Mouse (Mus musculus) inflammation-experienced regulatory T-cells, adult 6 months (primary cell): ENCODE data around the gene Gatd1. TPM values are rescaled to one million over a fixed set of nuclear protein-coding genes. Genes with fewer than 3 reads are reported as not detected.

ENCODE experiments used
- ATAC-seq: one replicate; pipeline ENCODE4 v1.8.0; 2017
- polyA plus RNA-seq, 3 experiments: library from polyadenylated mRNA; unstranded; fragments of 100-300 nt; shearing (Covaris generic); gene quantifications; one replicate each; pipeline ENCODE4 v1.2.1; 2017

Gatd1 gene
- polyA plus RNA-seq, 3 experiments from 2014 or later, result 70.1 to 108 (median 91.4) TPM

DNA sequence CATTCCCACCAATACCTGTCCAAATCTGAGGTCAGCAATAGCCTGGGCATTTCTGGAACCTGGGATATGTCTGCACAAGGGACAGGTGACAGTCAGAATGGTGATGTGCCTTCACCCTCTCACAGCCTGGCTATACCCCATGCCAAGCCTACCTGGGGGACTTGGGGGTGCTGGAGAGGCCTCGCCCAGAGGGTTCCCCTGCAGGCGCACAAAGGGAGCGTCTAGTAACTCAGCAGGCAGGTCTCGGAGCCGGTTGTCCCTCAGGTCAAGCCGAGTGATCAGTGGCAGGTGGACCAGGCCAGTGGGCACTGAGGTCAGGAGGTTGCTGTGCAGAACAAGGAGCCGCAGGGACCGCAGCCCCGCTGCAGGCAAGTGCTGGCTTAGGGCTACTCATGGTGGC is 27.5 kb upstream of the Gatd1 start:
- ATAC-seq, result no peak

DNA sequence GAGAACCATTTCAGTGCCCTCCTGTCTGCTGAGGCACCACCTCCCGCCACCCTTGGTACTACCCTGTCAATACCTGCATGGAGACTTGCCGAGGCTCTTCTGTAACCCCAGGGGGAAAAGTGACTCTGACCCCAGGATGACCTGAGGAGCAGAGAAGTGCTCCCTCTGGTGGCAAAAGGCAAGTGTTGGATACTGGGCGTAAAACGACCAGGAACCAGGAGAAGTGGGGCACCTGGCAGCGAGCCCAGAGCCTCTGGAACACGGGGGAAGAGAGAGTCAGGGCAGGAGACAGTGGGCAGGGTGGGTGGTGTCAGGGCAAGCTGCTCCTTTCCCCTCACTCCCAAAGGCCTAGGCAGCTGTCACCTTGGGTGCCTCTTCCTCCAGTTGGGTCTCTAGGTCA is 26.7 kb upstream of the Gatd1 start:
- ATAC-seq, result no peak

DNA sequence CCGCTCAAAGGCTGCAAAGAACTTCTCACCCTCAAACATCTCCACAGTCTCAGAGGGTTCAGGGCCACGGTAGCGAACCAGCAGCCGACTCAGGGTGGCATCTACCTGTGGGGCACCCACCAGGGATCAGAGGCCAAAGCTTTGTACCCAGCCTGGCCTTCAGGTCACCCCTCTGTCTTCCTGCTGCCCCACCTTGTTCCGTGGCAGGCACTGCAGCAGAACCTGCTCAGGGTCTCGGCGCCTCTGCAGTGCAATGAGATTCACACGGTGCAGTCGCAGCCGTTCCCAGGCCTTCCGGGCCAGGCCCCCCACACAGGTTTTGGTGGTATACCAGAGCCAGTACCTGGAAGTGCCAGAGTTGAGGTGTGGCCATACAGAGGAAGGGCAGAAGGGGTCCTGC is 25.9 kb upstream of the Gatd1 start:
- no peak for ATAC-seq

DNA sequence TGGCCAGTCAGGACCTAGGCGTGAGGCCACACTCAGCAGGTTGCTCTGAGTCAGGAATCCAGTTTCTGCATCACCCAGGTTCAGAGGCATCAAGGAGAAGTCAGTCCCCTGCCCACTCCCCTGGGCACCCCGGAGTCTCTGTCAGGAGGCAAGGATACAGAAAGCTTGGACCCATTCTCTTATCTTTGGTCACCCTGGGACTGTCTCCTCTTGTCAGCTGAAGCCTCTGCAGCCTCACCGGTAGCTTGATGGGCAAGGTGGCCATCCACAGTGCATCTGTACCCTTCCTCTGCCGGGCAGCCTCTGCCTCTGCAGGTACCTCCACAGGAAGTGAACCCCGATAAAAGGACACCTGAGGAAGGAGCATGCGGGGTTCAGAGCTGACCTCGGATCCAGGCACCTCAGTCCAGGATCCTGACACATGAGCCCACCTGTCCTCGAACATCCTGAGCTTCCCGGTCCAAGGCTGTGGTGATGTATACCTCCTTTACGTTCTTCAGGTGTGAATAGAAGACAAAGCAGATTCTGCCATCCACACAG is 25.3 kb upstream of the Gatd1 start:
- no peak for ATAC-seq

DNA sequence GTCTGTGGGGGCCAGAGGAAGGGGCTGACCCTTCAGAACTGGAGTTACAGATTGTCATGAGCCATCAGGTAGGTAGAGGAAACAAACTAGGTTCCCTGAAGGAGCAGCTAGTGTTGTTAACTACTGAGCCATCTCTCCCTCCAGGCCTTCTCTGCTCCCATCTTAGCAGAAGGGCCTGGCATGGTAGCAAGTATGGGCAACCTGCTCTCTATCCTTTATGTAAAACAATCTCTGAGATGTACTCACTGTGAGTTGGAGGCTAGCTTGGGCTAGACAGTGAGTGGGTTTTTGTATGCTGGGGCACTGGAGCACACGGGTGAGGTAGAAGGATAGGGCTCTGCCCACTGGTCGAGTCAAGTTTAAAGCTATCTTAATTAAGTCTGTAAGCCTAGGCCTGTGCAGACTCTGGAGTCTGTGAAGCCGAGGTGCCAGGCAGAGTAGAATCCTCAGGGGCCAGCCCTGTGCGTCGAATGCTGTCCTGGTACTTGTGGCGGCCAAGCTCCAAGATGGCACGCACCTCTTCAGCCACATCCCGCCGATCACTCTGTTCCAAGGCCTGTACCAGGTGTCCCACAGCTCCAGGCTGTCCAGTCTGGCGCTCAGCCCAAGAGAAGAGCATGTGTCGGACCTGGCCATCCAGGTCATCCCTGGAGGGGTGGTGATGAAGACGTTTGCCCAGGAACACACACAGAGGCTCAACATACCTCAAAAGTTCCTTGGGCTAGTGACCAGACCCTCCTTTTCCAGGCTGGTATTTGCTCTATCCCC is 24.4 kb upstream of the Gatd1 start:
- no peak for ATAC-seq

DNA sequence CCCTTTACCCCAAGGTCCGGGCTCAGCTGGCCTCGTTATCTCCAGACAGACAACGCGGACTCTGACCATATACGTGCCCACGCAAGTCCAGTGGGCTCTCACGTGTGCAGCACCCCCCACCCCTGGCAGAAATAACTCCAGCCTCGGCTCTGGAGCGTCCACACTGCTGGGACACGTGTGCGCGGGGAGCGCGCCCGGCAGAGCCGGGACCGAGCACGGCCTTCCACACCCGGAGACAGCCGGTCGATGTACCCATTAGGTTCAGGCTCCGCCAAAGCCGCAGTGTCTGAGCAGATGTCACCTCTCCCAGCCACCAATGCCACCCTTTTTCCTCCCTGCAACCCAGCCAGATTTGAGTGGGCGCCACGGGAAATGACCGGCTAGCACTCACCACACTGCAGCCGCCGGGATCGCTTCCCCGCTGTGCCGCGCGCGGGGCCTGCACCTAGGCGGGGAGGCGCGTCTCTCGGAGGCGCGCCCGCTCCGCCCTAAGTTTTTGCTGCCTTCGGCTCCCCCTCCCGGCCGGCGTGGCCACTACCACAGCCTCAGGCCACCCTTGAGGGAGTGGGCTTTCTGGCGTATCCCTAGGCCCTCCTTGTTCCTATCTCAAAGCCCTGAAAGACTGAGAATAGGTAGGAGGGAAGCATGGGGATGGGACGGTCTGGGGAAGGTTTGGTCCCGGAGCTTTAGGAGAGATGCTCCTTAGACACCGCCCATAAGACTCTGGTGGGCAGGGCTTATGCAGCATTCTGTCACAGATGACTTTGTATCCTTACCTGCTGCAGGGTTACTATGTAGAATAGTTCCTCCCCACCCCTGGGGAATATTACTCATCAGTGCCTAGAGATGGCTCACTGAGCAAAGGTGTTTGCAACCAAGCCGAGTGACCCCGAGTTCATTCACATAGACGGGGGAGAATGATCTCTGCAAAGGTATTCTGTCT is 23.5 kb upstream of the Gatd1 start, which contains the start of gene Slc25a22:
TSS of gene Slc25a22 (minus strand) at position 715 of the 943 bp plus-strand sequence.
- ATAC-seq, result peak; percentile 84

DNA sequence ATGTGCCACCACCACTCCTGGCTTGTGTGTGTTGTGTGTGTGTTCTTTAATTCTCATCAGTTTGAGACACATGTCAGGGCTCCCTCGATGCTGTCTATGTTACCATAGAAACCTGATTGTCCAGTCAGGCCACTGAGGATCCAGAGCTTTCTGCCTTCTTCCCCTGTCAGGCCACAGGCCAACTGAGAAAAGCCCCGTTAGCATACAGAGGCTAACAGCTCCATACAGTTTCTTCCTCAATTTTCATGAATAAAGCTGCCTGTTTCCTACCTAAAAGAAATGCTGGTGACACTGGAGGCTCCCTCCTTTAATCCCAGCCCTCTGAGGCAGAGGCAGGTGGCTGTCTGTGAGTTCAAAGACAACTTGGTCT is 22.6 kb upstream of the Gatd1 start:
- ATAC-seq, result no peak

DNA sequence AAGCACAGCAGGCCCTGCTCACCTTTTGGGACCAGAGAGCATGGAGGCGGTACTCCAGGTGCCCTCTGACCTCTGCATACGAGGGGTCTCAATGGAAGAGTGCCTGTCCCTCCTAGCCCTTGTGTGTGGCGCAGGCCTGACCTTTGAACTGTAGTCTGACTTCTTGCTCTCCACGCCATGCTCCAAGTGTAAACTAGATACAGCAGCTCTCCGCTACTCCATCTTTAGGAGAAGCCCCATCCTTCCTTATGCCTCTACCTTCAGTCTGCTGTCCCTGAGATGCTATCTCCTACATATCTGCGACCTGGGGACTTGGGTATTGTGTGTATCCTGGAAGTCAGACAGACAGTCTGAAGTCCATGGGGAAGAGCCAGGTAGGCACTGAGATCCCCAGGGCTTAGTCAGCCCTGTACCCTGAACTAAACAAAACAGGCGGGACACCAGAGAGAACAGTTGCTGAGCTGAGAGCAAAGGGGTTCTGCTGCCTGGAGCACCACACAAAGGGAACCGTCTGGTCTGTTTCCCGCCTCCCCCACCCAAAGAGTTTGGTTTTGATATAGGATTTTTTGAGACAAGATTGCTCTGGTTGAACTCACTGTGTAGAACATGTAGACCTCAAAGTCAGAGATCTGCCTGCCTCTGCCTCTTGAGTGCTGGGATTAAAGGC is 22.1 kb upstream of the Gatd1 start:
- ATAC-seq, result no peak

DNA sequence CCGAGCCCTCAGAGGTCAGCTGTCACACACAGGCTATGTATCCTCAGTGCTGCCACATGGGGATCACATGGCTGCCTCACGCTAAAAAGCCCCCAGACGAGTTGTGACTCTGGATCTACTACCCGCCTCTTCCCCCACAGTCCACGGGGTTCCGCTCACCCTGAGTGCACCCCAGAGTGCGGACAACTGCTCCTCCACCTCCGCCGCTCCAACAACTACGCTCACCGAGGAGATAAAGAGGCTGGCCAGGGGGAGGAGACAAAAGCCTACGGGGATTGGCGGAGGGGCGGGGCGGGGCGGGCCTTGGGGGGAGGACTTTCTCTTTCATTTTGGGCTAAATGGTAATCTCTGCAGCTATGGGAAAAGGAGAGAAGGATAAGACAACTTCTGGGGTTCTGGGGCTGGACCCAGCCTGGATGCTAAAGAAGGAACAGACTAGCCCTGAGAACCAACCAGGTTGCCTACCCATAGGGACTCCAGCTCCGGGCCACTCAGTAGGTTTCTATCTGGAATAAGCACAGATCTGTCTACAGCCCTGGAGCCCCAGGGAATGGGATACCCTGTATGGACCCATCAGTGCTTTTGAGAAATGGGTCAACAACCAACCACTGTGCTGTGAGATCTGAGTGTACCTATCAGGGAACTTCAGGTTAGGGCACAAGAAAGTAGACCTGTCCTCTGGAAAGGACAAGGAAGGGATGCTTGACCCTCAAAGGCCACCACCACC is 21.4 kb upstream of the Gatd1 start:
- peak; percentile 63 for ATAC-seq

DNA sequence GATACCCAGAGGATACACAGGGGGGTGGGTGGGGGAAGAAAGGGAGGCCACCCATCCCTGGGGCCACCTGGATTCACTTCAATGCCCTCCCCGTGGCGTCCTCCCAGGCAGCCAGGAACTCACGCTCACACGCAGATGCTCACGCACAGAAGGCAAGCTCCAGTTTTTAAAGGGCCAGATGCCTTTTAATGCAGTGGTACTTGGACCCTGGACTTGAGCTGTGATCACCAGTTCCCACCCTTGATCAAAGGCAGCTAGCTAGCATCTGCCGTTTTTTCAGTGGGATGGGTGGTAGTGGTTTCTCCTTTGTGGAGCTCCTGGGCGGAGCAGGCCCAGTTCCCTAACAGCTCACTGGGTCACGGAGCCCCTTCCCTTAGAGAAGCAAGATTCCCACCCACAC is 20.5 kb upstream of the Gatd1 start:
- no peak for ATAC-seq

DNA sequence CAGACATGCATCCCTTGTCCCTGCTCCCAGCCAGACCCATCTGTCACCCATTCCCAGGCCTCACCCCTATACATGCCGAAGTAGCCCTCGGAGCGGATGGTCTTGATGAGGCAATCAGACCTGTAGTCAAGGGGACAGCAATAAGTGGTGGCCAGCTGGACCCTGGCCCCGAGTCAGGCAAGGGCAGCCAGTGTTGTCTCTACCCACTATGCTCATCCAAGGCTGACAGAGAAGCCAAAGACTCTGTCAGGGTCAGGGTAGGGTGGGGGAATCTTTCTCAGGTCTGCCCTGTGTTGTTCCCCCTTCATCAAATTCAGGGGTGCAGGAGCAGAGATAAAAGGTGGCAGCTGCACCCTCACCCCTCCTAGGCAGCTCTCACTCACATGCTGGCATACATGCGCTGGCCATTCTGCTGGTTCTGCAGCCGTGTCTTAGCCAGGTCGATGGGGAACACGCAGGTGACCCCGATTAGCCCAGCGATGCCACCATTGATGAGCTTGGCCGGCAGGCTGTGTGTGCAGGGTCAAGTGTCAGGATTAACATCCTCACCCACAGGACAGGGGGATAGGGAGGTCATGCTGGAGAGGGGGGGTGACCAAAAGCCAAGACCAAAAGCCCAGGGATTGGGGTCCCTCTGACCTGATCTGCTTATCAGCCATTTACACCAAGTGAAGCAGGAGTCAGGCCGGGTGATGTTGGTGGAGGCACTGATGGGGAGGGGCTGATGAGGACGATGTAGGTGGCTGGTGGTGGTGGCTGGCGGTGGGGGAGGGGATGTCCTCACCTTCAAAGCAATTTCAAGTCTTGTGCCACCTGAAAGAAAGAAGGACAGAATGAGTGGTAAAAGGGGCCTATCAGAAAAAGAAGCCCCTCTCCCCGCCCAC is 19.8 kb upstream of the Gatd1 start:
- ATAC-seq, result no peak

DNA sequence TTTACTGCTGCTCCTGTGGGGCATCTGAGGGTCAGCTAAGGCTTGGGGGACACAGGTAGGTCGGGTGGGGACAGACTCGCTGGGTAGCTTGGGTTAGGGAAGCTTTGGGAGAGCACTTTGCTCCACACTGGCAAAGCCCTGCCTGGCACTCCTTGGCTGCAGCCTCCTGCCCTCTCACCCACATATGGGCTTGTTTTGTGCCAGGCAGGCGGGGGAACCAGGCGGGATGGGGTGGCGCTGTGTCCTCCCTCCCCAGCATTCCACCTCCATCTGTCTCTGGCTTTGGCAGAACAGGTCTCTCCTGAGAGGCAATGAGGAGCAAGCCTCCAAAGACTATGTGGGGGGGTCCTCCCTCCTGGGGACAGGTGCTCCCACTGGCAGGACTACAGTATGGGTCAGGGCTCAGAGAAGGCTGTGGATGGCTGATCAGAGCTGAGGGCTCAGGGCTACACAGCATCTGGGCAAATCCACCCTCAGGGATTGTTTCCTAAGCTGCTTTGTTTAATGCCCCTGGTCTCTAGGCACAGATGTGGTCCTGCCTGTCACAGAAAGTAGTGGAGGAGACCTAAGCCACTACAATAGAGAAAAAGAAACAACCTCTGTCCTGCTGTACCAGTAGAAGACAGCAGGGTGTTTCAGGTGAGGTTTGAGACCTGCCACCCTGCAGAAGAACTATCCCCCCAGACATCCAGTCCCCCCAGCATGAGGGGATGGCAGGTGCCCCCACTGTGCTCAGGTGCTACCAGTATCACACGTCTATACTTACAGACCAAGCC is 19.0 kb upstream of the Gatd1 start:
- no peak for ATAC-seq

DNA sequence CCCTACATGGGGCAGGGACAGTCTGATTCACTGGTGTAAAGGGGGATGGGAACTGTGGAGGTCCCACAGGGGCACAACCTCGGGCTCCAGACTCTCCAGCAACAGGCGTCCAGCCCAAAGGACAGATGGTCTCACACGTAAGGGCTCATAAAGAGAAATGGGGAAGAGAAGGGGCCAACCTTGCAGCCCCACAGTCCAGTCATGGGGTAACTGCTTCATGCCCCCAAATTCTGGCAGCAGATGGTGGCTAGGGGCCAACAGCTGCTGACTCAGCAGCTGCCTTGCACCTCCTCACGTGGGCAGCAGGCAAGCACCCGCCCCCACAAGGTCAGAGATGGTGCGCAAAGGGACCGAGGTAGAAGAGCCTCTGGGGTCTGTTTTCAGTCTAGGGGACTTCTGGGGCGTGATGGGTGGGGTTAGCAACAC is 18.3 kb upstream of the Gatd1 start:
- no peak for ATAC-seq

DNA sequence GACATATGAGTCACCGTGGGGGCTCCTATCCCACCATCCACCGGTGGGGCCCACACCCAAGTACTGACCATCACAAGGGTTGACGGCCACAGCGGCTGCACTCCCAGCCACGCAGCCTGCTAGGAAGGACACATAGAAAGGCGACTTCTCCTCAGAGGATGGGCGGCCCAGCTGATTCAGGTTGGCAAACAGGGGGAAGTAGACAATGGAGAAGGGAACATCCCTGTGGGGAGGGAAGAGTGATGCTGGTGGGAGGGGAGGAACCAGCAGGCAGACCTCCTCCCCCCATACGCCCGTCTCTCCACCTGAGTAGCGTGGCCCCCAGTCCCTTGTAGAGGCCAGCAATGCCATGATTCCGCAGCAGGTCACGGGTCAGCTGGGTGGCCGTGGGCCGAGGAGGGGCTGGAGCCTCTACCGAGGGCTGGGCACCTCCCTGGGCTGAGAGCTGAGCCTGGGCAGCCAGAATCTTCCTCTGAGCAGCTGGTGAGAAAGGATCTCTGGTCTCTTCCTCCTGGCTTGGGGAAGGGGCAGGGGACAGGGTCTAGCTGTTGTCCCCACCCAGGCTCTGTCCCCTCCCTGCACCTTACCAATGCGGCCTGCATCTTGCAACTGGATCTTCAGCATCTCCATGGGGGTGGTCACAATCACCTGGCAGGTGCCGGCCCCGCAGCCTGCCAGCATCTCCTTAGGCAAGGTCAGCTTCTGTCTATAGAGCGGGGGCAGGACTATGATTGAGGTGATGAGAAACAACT is 17.7 kb upstream of the Gatd1 start:
- no peak for ATAC-seq

DNA sequence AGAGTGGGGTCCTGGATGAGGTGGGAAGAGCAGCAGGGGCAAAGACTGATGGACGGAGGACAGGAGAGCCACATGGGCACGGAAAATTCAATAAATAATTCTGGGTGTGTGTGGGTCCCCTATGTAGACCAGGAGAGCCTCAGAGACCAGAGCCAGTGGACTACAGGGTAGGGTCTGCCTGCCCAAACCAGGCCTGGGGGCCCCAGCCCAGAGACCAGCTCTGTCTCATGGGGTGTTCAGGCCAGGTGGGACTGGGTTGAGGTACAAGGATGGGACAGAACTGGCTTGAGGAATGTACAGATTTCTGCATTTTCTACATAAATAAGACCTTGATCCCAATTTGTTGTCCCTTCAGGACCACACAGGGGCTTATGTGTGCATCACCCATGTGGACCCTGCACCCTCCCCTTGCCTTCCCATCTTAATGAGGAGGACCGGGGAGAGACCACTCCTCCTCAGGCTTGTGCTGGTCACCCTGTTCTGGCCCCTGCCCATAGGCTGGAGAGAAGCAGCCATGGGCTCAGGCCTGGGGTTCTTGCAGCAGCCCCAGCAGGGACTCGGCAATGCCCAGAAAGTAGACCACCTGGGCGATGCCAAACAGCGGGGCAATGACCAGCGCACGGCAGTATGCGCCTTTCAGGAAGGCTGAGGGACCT is 16.8 kb upstream of the Gatd1 start:
- ATAC-seq, result no peak

DNA sequence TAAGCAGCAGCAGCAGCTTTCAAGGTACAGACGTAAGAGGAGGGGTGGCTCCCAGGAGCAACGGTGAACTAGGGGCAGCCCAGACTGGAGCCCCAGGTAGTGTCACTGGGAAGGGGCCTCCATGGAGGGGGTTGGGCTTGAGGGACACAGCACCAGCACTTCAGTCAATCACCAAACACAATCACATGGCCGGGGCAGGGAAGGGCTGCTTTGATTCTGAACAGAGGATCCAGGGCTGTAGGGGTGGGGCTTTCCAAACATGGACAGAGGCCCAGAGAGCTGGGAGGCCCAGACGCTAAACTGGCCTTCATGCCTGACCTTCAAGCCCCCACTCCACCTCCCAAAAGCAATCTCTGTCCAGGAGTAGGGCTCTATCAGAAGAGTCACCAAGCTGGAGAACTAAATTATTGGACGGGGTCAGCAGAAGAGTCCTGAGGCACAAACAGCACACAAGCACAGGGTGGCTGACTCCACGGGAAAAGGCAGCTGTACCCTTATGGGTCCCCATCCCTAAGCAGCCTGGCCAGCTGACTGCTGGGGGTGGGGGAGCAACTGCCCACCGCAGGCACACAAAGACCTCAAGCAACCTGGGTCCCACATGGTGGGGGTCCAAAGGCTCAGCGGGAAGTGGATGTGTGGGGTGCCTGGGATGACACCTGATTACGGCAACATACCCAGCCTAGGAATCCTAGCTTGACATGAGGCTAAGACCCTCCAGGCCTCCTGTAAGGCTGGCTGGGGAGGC is 16.1 kb upstream of the Gatd1 start:
- no peak for ATAC-seq

DNA sequence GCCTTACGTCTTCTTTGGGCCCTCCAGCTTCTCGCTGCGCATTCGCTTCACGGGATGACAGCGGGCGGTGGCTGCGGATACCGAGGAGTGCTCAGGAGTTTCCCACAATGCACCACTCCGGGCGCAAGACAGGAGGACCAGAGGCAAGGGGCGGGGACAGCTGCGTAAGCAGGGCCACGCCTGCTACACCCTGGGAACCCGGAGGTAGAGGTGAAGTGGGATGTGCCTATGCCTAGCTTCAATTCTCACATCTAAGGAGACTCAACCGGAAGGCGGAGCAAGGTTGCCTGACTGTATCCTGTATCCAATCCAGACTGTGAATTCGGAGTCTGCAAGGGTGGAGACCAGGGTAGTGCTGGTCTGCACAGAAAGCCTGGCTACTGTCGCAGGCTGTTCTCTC is 15.4 kb upstream of the Gatd1 start, which contains the start of gene Cend1:
TSS of gene Cend1 (minus strand) at position 182 of the 400 bp plus-strand sequence.
- ATAC-seq, result no peak

DNA sequence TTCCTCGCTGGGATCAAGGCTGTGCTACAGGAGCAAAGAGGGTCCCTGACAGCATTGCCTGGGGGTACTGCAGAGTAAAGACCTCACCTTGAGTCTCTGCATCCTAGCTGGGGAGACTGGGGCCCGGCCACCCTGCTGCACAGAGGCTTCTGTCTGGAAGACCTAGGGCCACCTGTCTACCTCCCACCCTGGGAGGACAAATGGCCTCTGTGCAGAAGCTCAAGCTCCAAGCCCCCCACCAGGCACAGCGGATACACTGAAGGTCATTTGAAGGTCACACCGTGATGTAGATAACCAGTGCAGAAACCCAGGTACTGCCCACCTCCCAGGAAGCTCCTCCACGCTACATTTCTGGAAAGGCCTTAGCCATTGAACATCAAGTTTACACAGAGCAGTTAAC is 14.8 kb upstream of the Gatd1 start:
- no peak for ATAC-seq
